ENCODE assay signal across 8 mouse cellular contexts in genomic region chr1:184732556-184733049, GRCm38 (mm10). TPM values are rescaled to one million over a fixed set of nuclear protein-coding genes. Genes with fewer than 3 reads are reported as not detected.
DNase-seq lines count a peak whose midpoint lies in the region; ATAC-seq and TF ChIP-seq lines count a peak whose summit lies in the region.

Gene Hlx, minus strand, starts transcription at chr1:184732619.

- DNase-seq in cerebellum, postnatal 25 days = peak; percentile 28 to 29
- DNase-seq in cerebellum, adult 11 months = no peak
- peak; percentile 60 for DNase-seq in c-Kit-positive CD71-positive TER-119-negative erythroid progenitor cells, embryonic 14.5 days (ENCODE audit: low read depth)
- peak; percentile 80 for DNase-seq in gastrocnemius, postnatal 10 days
- peak; percentile 80 for DNase-seq in hindbrain, postnatal 0 days (ENCODE audit: low spot score)
- DNase-seq in neural tube, embryonic 10.5 days (ENCODE audit: extremely low spot score, low spot score) = peak; percentile 84
- peak; percentile 31 to 51 for DNase-seq in thymus, postnatal 36 days

- H3K9me3 ChIP-seq in hindbrain, postnatal 0 days (ENCODE audit: low read length) = no peaks in the 10 kb centered on the region
- no peaks in the 10 kb centered on the region for H3K9me3 ChIP-seq in liver, embryonic 15.5 days (replicated peaks)

- H3K27ac ChIP-seq in hindbrain, postnatal 0 days = peak within 1 kb of the TSS; percentile 62; the same call in 1 of the 2 replicates
- peak within 1 kb of the TSS; percentile 81 for H3K27ac ChIP-seq in liver, embryonic 15.5 days (replicated peaks)

- no peak for TF ChIP-seq CTCF in hindbrain, postnatal 0 days (IDR thresholded peaks at IDR 0.05; ENCODE audit: low read depth)

- peak within 1 kb of the TSS; percentile 62 for H3K4me2 ChIP-seq in hindbrain, postnatal 0 days (ENCODE audit: low read depth, low read length)
- peak within 1 kb of the TSS; percentile 89 for H3K4me2 ChIP-seq in liver, embryonic 15.5 days

- H3K4me1 ChIP-seq in hindbrain, postnatal 0 days (ENCODE audit: insufficient read depth, low read length) = peaks cover 3% of the 10 kb centered on the region; the same call in 1 of the 2 replicates
- peaks cover 38% of the 10 kb centered on the region for H3K4me1 ChIP-seq in liver, embryonic 15.5 days (replicated peaks)

- peak within 1 kb of the TSS; percentile 44 for H3K9ac ChIP-seq in hindbrain, postnatal 0 days (replicated peaks; ENCODE audit: low read length)
- peak within 1 kb of the TSS; percentile 58 for H3K9ac ChIP-seq in liver, embryonic 15.5 days

- WGBS in hindbrain, postnatal 0 days = 1% methylated on average over 32 of the region's 32 CpGs
- WGBS in liver, embryonic 15.5 days (ENCODE audit: insufficient replicate concordance) = under 1% methylated on average over 32 of the region's 32 CpGs

- H3K4me3 ChIP-seq in hindbrain, postnatal 0 days (ENCODE audit: low read length) = peak within 1 kb of the TSS; percentile 40
- peak within 1 kb of the TSS; percentile 64 for H3K4me3 ChIP-seq in liver, embryonic 15.5 days (replicated peaks)

- no peaks in the 10 kb centered on the region for H3K36me3 ChIP-seq in hindbrain, postnatal 0 days (ENCODE audit: insufficient read depth, low read length)
- H3K36me3 ChIP-seq in liver, embryonic 15.5 days (replicated peaks) = no peaks in the 10 kb centered on the region

- H3K27me3 ChIP-seq in hindbrain, postnatal 0 days (ENCODE audit: insufficient read depth, low read length) = peaks cover 37% of the 10 kb centered on the region
- peaks cover 99% of the 10 kb centered on the region for H3K27me3 ChIP-seq in liver, embryonic 15.5 days

- ATAC-seq in hindbrain, postnatal 0 days = peak; percentile 80
- peak; percentile 77 for ATAC-seq in liver, embryonic 15.5 days (ENCODE audit: insufficient read depth)

RNA-seq across cellular contexts. Expression of gene Hlx, which starts in this region (rescaled TPM):
- 10 to 100 TPM; 26.8 to 27.5 TPM for total RNA-seq in gastrocnemius, postnatal 10 days (2021)
- total RNA-seq in hindbrain, postnatal 0 days (2014; rRNA removed) = 0.58 and 1.8 TPM in 2 replicates
- polyA plus RNA-seq in hindbrain, postnatal 0 days (2015; fragmentation: Nextera tagmentation; extraction: Ambion mirVana) = 2.3 and 2.8 TPM in 2 replicates
- 8.1 and 8.4 TPM in 2 replicates for polyA plus RNA-seq in liver, embryonic 15.5 days (2015; fragmentation: Nextera tagmentation; extraction: Ambion mirVana)

Comparison
In these comparisons a context has a peak if more than half of its experiments do, and no peak if none do; other contexts are left out.
1. RNA of gene Hlx (total RNA-seq): 26.8 to 27.5 TPM in gastrocnemius, postnatal 10 days; 0.58 to 1.8 TPM in hindbrain, postnatal 0 days; every median in the first group is over 10 times any median in the second.